Mouse (Mus musculus): ENCODE data around the gene Cmas. TPM values are rescaled to one million over a fixed set of nuclear protein-coding genes. Genes with fewer than 3 reads are reported as not detected.

Gene Cmas
- total RNA-seq, 2 experiments from 2014 or later, result 25.8 to 29.9 TPM

DNA sequence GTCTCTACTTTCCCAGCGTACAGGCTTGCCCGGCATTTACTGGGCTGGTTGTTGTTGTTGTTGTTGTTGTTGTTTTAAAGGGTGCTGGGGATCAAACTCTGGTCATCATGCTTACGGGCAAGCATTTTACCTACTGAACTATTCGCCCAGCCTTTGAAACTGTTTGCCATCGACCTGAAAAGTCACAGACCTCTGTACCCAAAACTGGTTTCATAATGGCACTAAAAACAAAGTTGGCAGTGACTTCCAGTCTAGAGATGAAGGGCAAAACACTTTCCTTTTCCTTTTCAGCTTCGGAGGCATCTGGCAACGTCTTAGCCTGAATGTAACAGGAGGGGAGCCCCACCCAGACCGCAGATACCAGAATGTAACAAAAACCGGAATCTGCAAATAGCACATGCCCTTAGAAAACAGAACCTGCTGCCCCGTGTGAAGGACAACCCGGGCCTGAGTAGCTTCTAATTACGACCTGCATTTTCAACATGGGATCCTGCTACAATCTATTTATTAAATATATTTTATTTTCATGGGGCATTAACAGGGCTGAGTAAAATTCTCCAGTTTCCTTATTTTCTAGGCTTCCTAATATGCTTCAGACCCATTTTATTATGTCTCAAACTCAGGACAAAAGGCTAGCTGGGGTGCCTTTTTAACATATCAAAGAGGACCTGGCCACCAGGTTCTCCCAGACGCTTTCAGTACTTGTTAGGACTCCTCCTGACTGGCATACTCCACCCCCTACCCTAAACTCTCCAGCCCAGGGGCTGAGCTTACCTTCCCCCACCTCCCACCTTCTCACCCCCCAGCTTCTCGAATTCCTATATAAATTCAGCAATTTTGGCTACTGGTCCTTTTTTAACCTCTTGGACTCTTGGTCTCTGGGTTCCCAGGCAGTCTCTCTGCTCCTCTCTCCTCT, 3.9 kb upstream of the Cmas start:
- no peak for DNase-seq

DNA sequence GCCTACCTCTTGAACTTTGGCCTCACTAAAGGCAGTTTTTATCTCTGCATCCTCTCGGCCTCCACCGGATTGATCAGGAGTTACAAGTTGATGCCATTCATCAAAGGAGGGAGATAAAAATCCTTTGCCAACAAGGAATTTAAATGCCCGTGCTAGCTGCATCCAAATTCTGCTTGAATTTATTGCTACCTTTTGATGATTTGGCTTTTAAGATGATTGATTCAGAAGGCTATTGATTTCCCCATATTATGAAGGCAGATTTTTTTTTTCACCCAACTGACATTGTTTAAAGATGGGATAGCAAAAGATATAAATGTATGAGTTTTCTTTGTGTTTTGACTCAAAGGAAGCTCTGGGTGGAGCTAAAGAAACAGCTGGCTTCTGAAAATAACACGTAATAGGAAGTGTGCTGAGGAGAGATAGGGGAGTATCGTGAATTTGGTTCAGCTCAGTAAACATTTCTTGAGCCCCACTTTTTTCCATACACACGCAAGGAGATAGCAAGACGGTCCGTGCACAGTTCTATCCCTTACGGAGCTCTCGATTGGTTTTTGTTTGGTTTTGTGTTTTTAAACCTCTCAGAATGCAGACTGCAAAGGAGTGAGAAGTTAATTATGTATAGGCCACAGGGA, 964 bp downstream of the Cmas start:
- DNase-seq, result no peak

DNA sequence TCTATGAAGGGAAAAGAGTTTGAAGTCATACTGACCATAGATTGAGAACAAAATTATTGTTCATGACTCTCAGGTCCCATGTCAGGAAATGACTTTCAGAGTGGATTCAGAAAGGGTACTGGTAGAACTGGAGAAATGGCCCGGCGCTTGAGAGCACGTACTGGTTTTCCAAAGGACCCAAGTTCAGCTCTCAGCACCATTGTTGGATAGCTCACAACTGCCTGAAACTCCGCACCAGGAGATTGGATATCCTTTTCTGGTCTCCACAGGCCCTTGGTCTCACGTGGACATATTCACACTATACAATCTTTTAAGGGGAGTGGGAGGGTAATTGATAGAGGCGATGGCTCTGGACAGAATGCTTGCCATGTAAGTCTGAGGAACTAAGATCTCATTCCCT, 1.5 kb downstream of the Cmas start:
- DNase-seq, result no peak

DNA sequence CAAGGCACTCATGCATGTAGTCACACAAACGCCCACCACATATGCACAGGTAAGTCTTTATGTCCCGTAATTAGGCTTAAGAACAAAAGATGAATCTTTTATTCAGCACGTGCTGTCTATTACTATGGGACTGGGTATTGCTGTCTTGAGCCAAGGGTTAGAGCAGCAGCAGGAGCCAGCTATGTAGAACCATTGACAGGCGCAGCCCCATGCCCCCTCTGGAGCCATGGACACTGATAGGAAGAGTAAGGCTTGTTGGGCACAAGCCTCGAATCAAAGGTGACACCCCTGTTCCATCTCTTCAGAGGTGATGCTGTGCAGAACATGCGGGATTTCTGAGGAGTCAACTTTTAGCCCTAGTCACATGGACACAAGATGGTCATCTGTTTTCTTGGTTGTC, 2.1 kb downstream of the Cmas start:
- DNase-seq, result no peak

DNA sequence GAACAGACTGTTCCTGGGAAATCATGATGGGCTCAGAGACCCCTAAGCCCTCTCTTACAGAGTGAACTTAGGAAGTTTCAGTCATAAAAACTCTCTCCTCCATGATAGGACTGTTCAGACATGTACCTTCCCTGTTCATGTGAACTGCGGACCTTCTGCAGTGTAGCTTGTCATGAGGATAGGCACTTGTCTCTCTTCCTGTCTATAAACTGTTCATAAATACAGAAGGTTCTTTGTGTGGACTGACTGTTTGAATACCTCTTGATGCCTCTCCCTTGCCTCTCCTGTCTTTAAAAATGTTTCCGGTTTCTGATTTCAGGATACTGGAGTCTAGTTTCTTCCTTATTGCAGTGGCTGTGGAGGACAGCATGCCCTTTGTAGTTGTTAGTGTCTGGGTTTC, 3.1 kb downstream of the Cmas start:
- DNase-seq, result no peak

DNA sequence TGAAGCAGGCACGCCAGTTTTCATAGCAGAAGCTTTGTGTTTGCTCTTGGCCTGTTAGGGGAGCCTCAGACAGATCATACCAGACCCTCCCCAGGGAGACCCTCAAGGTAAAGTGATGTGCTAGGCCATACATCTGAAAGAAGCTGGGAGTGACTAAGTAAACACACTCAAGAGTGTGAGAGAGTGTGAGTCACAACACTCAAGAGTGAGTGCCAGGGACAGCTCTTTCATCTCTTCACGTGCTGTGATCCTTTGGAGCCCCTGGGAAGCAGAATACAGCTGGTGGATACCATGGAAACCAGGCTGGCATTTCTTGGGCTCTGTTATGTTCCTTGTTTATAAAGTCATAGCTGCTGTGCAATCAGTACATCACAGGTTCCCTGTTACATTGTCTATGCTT, 8.4 kb downstream of the Cmas start:
- DNase-seq, result no peak

DNA sequence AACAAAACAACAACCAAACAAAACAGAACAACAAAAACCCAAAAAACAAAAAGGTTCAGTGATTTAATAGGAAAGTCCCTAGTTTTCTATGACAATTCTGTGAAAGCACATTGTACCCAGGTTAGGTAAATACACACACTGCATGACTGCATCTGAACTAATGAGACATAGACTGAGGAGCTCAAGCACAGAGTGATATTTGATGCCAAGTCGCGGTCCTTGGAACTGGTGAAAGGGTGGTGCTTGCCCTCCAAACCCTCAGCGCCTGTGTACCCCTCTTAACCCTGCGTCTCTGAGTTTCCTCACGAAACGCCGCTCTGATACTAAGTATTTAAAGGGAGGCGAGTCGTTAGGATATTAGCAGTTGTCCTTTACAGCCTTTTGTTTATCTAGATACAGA, 10.8 kb downstream of the Cmas start:
- DNase-seq, result no peak

DNA sequence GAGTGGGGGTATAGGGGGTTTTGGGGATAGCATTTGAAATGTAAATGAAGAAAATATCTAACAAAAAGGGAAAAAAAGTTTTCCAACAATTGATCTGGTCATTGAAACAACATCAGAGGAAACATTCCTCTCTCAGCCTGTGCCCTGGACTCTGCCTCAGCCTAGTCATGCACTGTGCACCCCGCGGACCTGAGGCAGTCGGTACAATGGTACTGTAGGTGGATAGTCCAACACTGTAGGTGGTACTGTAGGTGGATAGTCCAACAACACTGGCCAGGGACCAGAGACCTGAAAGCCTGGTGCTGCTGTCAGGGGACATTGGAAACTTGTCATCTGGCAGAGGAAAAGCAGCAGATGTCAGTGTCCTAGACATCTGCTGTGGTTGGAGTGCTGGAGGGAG, 13.4 kb downstream of the Cmas start:
- no peak for DNase-seq

DNA sequence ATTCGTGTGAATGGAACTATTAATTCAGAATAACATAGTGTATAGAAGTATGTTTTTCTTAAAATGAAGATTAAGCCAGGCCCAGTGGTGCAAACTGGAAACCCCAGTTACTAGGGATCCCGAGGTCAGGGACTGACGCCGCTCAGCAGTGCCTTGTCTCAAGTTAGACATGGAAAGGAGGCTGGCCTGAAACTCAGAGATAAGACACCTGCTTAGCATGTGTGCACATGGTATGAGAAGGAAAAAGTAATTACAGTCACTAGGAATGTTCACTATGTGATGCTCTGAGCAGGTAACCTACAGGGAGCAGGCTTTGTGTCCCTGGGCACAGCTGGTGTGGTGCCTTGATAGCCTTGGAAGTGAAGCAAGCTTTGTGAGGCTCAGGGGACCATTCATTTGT, 15.2 kb downstream of the Cmas start:
- no peak for DNase-seq

DNA sequence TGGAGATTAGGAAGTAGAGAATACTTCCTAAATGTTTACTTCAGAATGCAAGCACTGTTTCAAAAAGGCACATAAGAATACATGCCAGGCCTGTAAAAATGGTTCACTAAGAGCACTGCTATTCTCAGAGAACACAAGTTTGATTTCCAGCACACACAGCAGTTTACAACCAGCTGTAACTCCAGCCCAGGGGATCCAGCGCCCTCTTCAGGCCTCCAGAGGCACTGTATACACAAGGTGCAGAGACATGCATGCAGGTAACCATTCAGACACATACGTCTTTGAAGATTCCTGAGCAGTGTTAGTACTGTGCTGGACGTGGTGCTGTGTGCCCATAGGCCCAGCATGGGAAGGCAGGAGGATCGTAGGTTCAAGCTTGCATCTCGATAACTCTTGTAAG, 17.1 kb downstream of the Cmas start:
- DNase-seq, result no peak

DNA sequence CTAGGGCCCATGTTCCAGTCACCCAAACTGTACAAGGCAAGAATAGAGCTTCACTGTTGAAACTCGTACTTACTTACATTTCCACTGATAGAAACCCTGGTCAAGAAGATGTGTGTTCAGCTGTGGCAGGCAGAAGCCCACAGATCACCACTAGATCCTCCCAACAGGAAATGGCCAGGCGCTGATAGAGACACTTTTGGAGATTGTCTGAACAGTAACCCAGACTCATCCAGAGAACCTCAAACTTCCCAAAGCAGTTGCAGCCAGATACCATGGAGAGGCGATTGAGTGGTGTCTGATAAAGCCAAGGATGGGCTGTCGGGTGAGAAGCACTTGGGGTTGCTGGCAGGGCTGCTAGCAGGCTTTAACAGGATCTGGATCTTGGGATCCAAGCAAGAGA, 20.4 kb downstream of the Cmas start:
- DNase-seq, result no peak

DNA sequence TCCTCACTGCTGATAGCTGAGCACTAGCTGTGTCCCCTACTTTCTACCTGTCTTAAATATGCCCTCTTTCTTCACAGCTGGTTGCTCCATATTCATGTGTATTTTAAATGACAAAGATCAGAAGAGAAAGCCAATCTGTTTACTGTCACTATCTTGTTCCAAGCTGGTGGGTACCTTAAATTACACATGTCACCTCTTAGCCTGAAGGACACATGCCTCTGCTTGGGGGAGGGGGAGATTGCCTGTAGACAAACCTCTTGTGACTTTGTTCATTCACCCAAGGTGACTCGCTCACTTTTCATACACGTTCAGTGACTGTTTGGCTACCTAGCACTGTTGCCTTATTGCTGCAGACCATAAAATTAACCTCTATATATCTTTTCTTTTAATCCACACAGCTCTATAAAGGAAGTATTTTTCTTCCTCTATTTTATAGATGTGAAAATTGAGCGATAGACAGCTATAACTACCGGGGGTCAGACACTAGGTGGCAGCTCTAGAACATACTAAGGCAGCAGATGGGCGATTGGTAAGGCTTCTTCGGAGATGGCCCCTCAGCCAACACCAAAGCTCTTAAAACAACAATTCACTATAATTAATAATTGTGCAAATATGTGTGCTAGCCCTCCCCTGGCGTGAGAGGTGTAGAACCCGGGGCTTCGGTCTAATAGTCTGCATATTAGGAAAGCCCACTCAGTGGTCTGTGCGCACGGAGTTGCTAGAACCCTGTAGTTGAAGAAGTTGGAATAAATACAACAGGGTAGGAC, 22.7 kb downstream of the Cmas start:
- DNase-seq, result no peak

DNA sequence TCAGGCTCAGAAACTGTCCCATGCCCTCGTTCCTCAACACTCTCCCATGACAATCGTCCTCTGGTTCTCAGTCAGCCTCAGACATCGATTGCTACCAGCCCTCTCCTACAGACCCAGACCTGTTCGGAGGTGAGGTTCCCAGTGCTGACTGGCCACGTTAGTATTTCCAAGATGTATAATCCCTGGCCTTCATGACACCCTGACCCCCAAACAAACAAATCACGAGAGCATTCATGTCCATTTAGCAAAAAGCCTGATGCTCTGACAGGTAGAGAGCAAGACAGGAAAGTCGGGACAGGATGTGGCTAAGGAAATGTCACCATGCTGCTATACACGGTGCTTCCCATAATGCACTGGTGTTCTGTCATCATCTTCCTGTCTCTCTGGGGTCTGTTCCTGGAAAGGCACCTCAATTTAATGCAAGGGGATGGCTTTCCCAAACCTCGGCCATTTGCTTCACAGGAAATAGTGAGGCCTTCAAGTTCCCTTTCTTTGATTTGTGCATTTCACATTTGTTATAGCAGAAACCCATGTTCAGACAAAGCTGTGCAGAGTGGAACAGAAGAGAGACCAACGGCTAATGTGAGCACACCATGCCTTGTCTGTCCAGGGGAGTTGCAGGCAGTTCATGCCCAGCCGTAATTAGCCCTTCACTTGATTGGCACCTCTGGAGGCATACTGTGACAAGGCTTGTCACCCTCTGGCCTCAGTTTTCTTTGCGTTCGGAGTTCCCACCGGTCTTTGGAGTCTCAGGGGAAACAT, 23.5 kb downstream of the Cmas start:
- no peak for DNase-seq

DNA sequence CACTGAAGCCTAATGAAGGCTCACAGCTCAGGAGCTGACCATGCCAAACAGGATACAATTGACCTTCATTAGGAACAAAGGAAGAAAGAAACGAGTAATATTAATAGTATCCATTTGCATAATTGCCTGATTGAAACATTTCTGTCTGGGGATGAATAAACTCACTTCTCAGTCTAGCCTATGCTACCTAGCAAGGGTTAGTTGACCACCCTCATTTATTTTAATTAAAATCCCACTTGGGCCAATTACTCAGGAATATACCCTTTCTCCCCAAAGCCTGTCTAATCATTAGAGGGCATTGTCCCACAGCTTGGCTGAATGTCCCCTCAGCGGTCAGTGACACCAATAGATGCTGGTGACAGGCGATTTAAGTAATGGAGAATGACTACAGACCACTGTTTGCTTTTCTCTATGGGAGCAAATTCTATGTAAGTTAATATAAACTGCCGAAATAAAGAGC, 24.1 kb downstream of the Cmas start:
- no peak for DNase-seq

DNA sequence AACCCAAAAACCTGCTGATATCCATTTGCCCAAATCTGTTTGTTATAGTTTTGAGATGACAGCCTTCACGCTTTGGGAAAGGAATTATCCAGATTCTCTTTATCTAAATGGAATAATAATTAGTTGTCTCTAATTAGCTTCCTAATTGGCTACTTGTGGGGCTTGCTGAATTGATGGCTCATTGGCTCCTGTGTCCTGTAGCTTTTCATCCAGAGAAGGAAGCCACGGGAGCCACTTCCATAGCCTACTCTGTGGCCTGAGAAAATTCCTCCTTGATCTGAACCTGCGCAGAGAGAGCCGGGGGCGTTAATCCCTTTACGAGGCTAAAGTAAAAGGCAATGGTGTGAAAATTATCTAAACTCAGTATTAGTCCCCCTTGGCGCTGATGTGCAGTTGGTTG, 24.8 kb downstream of the Cmas start:
- no peak for DNase-seq

DNA sequence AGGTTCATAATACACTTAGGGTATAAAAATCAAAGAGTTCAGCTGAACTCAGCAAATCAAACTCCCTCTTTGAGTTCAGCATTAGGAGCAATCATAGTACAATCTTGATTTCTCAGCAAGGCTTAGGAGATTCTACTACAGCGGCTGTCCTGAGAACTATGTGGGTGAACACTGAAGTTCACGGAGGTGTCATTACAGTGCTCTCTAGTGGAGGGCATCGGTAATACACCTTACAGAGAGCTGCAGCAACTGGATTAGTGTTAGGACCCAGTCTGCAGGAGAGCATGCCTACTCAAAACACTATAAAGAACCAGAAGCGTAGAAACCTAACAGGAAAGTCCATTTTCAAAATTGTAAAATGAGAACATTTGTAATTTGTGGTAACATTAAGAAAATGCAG, 28.9 kb downstream of the Cmas start:
- no peak for DNase-seq

DNA sequence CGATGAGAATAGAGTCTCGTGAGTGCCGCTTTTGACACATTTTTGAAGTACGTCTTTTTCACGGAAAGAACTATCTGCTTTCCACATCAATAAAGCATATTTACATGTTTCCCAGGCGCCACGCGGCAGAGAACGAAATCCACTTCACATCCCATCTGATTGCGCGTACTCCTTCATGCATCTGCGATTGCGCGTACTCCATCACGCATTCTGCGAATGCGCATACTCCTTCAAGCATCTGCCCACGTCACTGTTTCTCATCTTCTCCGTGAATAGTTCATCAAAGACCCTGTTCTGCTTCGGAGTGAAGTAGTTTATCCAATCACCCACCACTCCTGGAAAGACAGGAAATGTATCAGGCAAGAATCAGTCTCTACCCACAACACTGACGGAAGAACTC, 29.6 kb downstream of the Cmas start:
- DNase-seq, result no peak

DNA sequence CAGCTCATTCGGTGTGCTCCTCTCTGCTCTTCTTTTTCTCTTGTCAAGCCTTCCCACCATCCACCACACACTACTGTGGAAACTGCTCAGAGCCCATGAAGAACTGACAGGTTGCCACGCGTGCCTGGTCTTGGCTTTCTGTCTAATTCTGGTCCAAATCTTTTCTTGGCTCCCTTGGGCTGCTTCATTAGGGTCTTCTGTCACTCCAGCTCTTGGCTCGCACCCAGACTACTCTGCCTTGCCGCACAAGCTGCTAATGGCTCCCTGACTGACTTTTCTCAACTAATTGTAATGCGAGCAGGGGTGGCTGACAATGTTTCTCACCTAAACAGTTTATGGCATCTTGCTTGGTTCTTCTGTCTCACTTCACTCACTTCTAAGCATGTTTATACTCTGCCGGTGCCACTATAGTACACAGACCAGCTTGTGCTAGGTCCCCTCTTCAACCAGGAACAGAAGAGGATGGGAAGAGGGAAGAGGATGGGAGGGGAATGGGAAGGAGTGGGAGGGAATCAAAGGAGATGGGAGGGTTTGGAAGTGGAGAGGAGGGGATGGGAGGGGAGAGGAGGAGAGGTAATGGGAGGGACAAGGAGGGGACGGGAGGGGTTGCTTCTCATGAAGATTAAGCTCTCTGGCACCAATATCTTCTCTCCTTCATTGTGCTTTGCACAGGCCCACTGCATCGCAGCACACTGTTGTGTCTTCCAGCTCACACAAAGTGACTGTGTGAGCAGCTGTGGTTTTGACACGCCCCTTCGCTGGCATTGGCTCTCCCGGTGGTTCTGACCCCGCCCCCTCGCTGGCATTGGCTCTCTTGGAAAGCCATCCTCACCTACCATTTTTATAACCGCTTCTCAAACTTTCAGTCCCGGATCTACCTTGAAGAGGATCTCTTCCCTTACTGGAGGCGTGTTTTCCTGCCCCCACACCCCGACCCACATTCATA, 31.8 kb downstream of the Cmas start:
- DNase-seq, result no peak

DNA sequence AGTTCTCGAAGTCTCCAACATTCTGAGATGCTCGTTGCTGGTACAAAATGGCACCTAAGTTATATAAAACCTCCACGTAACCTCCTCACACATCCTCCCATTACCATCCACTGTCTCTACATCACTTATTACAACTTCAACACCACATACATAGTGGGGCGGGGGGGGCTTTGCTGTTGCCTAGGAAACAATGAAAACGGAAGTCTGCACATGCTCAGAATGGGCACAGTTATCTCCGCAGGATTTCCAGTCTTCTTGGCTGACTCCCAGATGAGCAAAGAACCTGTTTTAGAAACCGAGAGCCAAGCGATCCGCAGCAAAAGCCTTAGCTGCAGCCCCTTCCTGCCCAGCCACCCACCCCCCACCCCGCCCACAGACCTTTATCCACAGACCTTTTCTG, 33.2 kb downstream of the Cmas start:
- no peak for DNase-seq

DNA sequence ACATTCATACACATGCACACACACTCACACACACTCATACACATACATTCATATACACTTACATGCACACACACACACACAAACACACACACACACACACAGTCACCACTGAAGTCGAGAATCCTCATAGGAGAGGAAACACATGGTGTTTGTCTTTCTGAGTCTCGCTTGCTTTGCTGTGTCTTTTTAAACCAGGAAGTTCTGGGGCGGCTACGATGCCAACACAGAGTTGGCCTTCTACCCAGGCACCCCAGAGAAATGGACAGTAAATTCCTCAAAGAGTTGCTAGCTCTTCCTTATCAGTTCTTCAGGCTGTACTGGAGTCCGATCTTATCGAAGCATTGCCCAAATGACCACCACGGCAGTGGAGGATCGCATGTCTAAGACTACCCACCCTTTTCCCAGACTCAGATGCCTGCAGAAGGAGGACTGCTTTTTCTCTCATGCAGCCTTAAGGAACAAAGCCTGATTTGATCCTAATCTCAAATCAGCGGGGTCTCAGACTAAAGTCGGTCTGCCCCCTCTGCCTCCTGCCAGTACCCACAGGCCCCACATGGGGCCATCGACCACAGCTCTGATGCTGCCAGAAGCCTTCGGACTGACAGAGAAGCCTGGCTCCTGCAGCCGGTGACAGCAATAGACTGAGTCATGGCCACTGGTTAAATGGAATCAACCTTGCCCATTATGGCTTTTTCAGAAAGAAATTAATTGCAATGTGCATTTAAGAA, 35.9 kb downstream of the Cmas start:
- DNase-seq, result no peak

Measured in gastrocnemius, postnatal 25 days (tissue).